Mouse (Mus musculus): ENCODE measurements at regions not wholly inside any gene's neighbourhood (a gene's known extent, or its start where the extent isn't known, plus 50 kb on each side); places are given as distances from the start of the nearest gene placed in this dataset.

DNA sequence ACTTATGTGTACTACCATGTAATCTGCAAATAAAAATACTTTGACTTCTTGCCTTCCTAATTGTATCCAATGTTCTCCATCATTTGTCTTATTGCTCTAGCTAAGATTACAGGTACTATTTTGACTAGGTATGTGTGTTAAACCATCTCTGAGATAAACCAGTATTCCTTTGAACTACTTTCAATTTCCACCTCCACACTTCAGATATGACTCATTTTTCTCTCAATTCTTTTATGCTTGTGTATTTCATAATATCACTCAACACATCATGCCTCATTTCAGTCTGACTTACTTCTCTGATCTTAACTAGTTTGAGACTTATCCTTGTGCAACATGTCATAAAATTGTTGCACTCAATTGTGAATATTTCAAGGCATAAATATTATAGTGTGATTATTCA is 388.9 kb downstream of the Arl4a start:
- no peak for TF ChIP-seq CTCF (conservative IDR thresholded peaks at IDR 0.05; ENCODE audit: insufficient read depth, insufficient read length, low read depth, low read length)
- no peak for TF ChIP-seq POLR2A (IDR thresholded peaks at IDR 0.05; ENCODE audit: low read depth, low read length)
